Mouse (Mus musculus) thymus, adult 2 months (tissue): ENCODE data around the gene Mfsd2a. TPM values are rescaled to one million over a fixed set of nuclear protein-coding genes. Genes with fewer than 3 reads are reported as not detected.

Experiments used
- DNase-seq: peaks from one replicate; pipeline ENCODE4 v3.0.0; 2021
- H3K27ac ChIP-seq: fragments of 200-500 bp; 2 replicates; pipeline ENCODE4 v1.5.1; 2012; ENCODE audit warnings: low read length, control low read depth; ENCODE audit not compliant: control insufficient read depth, insufficient read depth
- H3K27me3 ChIP-seq: fragments of 200-500 bp; 2 replicates; pipeline ENCODE4 v1.6.1; 2012; ENCODE audit warnings: mild to moderate bottlenecking, low read length, moderate library complexity, mixed read lengths; ENCODE audit not compliant: control insufficient read depth, insufficient read depth
- H3K36me3 ChIP-seq: fragments of 200-500 bp; 2 replicates; pipeline ENCODE4 v1.6.1; 2012; ENCODE audit warnings: mild to moderate bottlenecking, low read length, moderate library complexity; ENCODE audit not compliant: control insufficient read depth, insufficient read depth
- H3K4me1 ChIP-seq: fragments of 200-500 bp; replicated peaks from 2 replicates; pipeline ENCODE4 v1.6.1; 2012; ENCODE audit warnings: low read length; ENCODE audit not compliant: control insufficient read depth, insufficient read depth
- H3K4me3 ChIP-seq: fragments of 200-500 bp; 2 replicates; pipeline ENCODE4 v1.5.1; 2012; ENCODE audit warnings: mild to moderate bottlenecking, low read length, control low read depth, moderate library complexity; ENCODE audit not compliant: control insufficient read depth, insufficient read depth
- CTCF ChIP-seq: fragments of 200-500 bp; IDR thresholded peaks from 2 replicates; pipeline ENCODE4 v1.5.1; 2012; ENCODE audit warnings: mild to moderate bottlenecking, control low read depth, low read length, moderate library complexity, borderline replicate concordance; ENCODE audit not compliant: control insufficient read depth, poor library complexity, insufficient read depth; ENCODE audit errors: extremely low read depth
- POLR2A ChIP-seq: fragments of 200-500 bp; IDR thresholded peaks from 2 replicates; pipeline ENCODE4 v1.6.1; 2012; ENCODE audit warnings: mild to moderate bottlenecking, low read length, control low read depth, moderate library complexity; ENCODE audit not compliant: control insufficient read depth, poor library complexity, insufficient read depth; ENCODE audit errors: extremely low read depth
- WGBS: fragments of 180-500 bp; shearing (Covaris S2); methylation state at CpG from one replicate; pipeline ENCODE4 v1.1.7; 2018; 5-methylcytosine and 5-hydroxymethylcytosine counted together
- polyA plus RNA-seq: library from polyadenylated mRNA; depleted of rRNA; stranded (reverse); fragments of >200 nt; gene quantifications from 2 replicates; pipeline ENCODE4 v1.2.3, GENCODE M21; 2012

Mfsd2a gene
- polyA plus RNA-seq, 1 experiment = 3.5 TPM

DNA sequence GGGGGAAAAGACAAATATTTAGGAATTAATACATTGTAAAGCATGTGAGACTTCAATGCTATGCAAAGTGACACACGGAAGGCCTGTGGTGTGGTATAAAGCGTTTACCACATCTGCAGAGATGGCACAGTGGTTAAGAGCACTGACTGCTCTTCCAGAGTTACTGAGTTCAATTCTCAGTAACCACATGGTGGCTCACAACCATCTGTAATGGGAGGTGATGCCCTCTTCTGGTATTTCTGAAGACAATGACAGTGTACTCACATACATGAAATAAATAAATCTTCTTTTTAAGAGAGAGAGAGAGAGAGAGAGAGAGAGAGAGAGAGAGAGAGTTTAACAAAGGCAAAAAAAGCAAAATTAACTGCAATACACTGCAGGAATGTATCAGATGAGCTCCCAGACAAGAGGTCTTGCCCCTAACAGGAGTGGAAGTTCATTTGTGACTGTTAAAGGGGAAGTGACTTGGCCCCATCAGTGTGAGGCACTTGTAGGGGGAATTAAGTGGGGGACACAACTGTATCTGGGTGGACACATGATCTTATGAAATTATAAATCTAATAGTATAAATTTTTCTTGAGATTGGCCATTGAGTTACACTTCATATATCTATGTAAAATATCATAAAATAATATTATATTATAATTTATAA lies 29.9 kb downstream of the Mfsd2a start:
- Histone ChIP-seq H3K4me3 (no peak overlapping the region), H3K27me3 (no peaks in the 10 kb centered on the region), H3K36me3 (no peaks in the 10 kb centered on the region), H3K4me1 (peaks cover 18% of the 10 kb centered on the region), H3K27ac (no peak overlapping the region)
- WGBS = 15% methylated on average over 2 of the region's 2 CpGs
- TF ChIP-seq CTCF (no peak), POLR2A (no peak)
- no peak for DNase-seq

DNA sequence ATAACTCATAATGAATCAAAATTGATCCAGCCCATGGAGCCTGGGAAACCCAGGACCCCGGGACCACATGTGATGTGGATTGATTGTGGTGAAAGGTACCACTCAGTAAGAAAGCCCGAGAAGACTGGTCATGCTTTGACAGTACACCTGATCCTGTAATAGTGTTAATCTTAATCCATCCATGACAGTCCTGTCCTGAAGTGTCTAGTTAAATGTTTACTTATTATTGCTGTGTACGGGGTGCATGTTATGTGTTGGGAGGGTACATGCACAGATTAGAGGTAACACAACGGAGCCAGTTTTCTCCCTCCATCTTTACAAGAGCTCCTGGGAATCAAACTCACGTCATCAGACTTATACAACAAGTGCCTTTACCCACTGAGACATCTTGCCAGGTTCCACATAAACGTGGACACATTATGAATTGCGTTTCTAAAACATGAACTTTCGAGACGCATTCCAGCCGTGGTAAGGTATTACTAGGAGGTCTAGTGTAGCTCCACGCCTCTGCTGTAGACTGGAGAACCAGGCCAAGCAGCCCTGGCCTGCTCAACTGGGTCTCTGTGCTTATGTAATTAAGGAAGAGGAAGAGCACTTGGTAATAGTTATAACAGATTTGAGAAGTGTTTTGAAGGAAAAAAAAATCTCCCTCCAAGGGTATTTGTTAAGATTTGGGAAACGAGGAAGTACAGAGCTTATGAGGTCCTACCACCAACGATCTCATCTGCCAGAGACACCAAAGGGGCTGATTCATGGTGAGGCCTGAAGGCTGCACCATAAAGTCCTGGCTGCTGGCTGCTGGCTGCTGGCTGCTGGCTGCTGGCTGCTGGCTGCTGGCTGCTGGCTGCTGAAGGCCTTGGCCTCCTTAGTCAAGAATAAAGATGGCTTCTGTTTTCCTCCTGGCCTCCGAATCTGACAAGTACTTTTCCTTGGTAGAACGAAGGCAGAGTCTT lies 37.3 kb downstream of the Mfsd2a start:
- no peak for DNase-seq
- Histone ChIP-seq H3K4me1 (peaks cover 18% of the 10 kb centered on the region), H3K27ac (no peak overlapping the region), H3K27me3 (no peaks in the 10 kb centered on the region), H3K4me3 (no peak overlapping the region), H3K36me3 (no peaks in the 10 kb centered on the region)
- 66% methylated on average over 15 of the region's 15 CpGs for WGBS
- TF ChIP-seq POLR2A (no peak), CTCF (no peak)

DNA sequence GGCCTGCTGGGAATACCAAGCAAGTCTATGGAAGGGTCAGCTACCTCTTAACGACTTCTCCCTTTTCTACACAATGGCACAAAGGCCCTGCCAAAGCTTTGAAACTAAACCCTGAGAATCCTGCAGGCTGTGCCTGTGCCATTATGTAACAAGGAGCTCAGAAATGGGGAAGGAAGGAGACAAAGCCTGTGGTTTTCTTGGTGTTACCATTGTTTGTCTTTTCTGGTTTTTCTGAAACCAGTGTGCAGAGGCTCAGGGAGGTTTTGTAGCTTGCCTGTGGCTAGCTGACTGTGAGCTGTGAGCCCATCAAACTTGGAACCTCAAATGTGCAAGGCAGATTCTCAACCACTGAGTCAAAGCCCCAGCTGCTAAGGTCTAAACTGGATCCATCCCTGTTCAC lies 38.1 kb downstream of the Mfsd2a start:
- no peak for TF ChIP-seq POLR2A
- TF ChIP-seq CTCF = no peak
- no peaks in the 10 kb centered on the region for H3K36me3 ChIP-seq
- H3K27ac ChIP-seq = no peak overlapping the region
- no peak overlapping the region for H3K4me3 ChIP-seq
- 2% methylated on average over 1 of the region's 1 CpGs for WGBS
- H3K27me3 ChIP-seq = no peaks in the 10 kb centered on the region
- no peak for DNase-seq
- H3K4me1 ChIP-seq = peaks cover 18% of the 10 kb centered on the region

DNA sequence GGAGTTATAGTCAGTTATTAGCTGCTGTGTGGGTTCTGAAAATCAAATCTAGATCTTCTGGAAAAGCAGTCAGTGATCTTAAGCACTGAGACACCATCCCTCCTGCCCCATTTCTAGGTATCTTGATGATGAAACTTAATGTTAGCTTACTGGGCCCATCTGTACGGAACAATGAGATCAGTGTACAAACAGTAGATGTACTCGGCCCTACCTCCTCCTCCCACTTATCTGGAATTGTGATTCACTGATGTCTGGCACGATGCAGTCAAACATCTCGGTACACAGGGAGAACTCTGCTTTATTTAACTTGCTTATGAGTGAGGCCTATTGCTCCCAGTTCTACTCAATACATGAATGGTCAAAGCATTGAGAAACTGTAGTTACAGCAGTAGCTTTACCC lies 45.0 kb downstream of the Mfsd2a start:
- Histone ChIP-seq H3K27me3 (no peaks in the 10 kb centered on the region), H3K4me3 (no peak overlapping the region), H3K4me1 (no peaks in the 10 kb centered on the region), H3K27ac (no peak overlapping the region), H3K36me3 (no peaks in the 10 kb centered on the region)
- no peak for DNase-seq
- 97% methylated on average over 4 of the region's 4 CpGs for WGBS
- no peak for TF ChIP-seq POLR2A
- TF ChIP-seq CTCF = no peak

DNA sequence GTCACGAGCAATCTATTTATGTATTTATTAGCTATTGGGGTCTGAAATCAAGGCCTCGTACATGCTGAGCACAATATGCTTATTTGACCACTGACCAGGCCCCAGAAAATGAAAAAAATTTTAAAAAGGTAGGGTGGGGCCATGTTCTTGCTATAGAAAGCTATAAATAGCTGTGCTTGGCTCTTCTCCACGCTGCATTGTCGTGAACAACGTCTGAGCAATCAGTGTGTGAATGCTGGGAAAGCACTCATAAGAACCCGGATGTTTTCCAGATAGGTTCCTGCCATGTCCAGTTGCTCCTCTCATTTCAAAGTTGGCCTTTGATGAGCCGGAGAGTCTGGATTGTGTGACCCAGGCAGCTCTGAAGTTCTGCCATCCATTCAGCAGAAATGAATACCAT lies 46.8 kb downstream of the Mfsd2a start:
- no peaks in the 10 kb centered on the region for H3K27me3 ChIP-seq
- H3K36me3 ChIP-seq = no peaks in the 10 kb centered on the region
- H3K4me3 ChIP-seq = no peak overlapping the region
- TF ChIP-seq POLR2A (no peak), CTCF (no peak)
- 90% methylated on average over 7 of the region's 7 CpGs for WGBS
- H3K27ac ChIP-seq = no peak overlapping the region
- no peak for DNase-seq
- no peaks in the 10 kb centered on the region for H3K4me1 ChIP-seq

DNA sequence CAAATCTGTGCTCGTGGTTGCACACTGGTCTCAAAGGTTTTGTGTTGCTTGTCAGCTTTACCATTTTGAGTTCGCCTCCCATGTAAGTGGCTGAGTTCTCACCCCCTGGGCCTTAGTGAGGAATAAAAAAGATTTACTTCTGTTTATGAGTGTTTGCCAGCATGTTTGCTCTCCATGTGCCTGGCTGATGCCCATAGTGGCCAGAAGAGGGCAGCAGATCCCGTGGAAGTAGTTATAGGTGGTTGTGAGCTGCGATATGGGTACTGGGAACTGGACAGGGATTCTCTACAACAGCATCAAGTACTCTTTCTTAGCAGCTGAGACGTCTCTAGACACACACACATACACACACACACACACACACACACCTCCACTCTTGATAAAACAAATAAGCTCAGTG lies 48.4 kb downstream of the Mfsd2a start:
- Histone ChIP-seq H3K4me3 (no peak overlapping the region), H3K27ac (no peak overlapping the region), H3K27me3 (no peaks in the 10 kb centered on the region), H3K4me1 (no peaks in the 10 kb centered on the region), H3K36me3 (no peaks in the 10 kb centered on the region)
- peak; percentile 22 for DNase-seq
- WGBS = 87% methylated on average over 5 of the region's 5 CpGs
- TF ChIP-seq CTCF (no peak), POLR2A (no peak)
